17 mouse cellular contexts compared by ENCODE assay signal in the genomic region with DNA sequence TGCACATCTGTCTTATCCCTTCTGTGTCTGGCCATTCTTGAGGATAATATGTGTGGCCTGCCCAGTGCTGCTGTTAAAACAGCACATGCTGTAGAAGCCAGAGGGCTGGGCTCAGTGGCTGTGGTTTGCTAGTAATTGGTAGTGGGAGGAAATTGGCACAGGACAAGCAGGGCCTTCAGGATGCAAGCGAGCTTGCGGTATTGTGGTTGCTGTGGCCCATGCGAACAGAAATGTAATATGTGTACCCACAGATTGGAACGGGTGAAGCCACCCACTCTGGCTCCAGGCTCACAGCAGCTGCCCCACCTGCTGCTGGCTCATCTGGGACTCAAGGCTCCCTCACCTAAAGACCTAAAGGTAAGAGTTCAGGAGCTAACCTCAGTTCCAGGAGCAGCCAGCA. TPM values are rescaled to one million over a fixed set of nuclear protein-coding genes. Genes with fewer than 3 reads are reported as not detected.
DNase-seq lines count a peak whose midpoint lies in the region; ATAC-seq and TF ChIP-seq lines count a peak whose summit lies in the region.
"Had no signal": no experiment of that assay in that cellular context is flagged by ENCODE, and none has a peak within 500 bp of the region (broad histone marks: within the 10 kb centered on the region; RNA-seq: fewer than 3 reads in every experiment).

No protein-coding gene starts in this region.

- no peak overlapping the region for H3K9ac ChIP-seq in embryonic facial prominence, embryonic 15.5 days
- H3K9ac ChIP-seq: intestine, embryonic 15.5 days; liver, embryonic 13.5 days had no signal

- H3K27me3 ChIP-seq in embryonic facial prominence, embryonic 15.5 days, result no peaks in the 10 kb centered on the region
- H3K27me3 ChIP-seq: intestine, embryonic 15.5 days; liver, embryonic 13.5 days had no signal

- peak; percentile 70 for ATAC-seq in embryonic facial prominence, embryonic 15.5 days (ENCODE audit: insufficient number of reproducible peaks, low FRiP score, low TSS enrichment, low read depth)
- ATAC-seq: activated CD4-positive, CD25-positive, alpha-beta regulatory T cell, adult 4 months; intestine, embryonic 15.5 days; lung, postnatal 0 days had no signal

- no peak overlapping the region for H3K4me3 ChIP-seq in embryonic facial prominence, embryonic 15.5 days (replicated peaks)
- no peak overlapping the region for H3K4me3 ChIP-seq in left cerebral cortex, adult 2 months
- H3K4me3 ChIP-seq: intestine, embryonic 15.5 days; liver, embryonic 13.5 days had no signal

- no peak overlapping the region for H3K27ac ChIP-seq in embryonic facial prominence, embryonic 15.5 days (replicated peaks)
- H3K27ac ChIP-seq in left cerebral cortex, adult 2 months, result no peak overlapping the region
- H3K27ac ChIP-seq: intestine, embryonic 15.5 days; liver, embryonic 13.5 days had no signal

- DNase-seq in thymus, postnatal 0 days (ENCODE audit: low spot score), result peak; percentile 10
- DNase-seq in thymus, postnatal 10 days (ENCODE audit: low spot score in 2 of 2), result no peak
- peak; percentile 14 to 46 for DNase-seq in layer of hippocampus, adult 8-10 months (ENCODE audit: low spot score in 2 of 2)
- no peak for DNase-seq in left cerebral cortex, adult 2 months (ENCODE audit: extremely low spot score in 1 of 2, low spot score in 2 of 2)
- no peak for DNase-seq in MN1 (ENCODE audit: low spot score)
- DNase-seq in left cerebral cortex, postnatal 14 days (ENCODE audit: low spot score in 2 of 2), result no peak
- DNase-seq: cerebellum, postnatal 10 days; gastrocnemius, postnatal 10 days; liver, embryonic 13.5 days; retina, postnatal 1 day; thymus, postnatal 36 days had no signal

- intact Hi-C loops in left cerebral cortex, adult 2 months (cut with DNase I), result no loop called here
- intact Hi-C loops in left cerebral cortex, postnatal 14 days (cut with DNase I), result no loop called here

- no peaks in the 10 kb centered on the region for H3K36me3 ChIP-seq in embryonic facial prominence, embryonic 15.5 days
- H3K36me3 ChIP-seq: intestine, embryonic 15.5 days; liver, embryonic 13.5 days had no signal

- WGBS in embryonic facial prominence, embryonic 15.5 days, result 49% methylated on average over 4 of the region's 4 CpGs

- TF ChIP-seq CTCF in left cerebral cortex, adult 2 months (IDR thresholded peaks at IDR 0.05), result no peak

- no peaks in the 10 kb centered on the region for H3K9me3 ChIP-seq in embryonic facial prominence, embryonic 15.5 days (replicated peaks)
- H3K9me3 ChIP-seq: intestine, embryonic 15.5 days; liver, embryonic 13.5 days had no signal

- H3K4me1 ChIP-seq in embryonic facial prominence, embryonic 15.5 days, result peaks cover 2% of the 10 kb centered on the region; the same call in 1 of the 2 replicates
- H3K4me1 ChIP-seq: intestine, embryonic 15.5 days; liver, embryonic 13.5 days had no signal

- no peak overlapping the region for H3K4me2 ChIP-seq in embryonic facial prominence, embryonic 15.5 days (replicated peaks)
- H3K4me2 ChIP-seq: intestine, embryonic 15.5 days; liver, embryonic 13.5 days had no signal

RNA-seq across cellular contexts. Expression of gene Tgm3, which starts 51.8 kb away (rescaled TPM):
- polyA plus RNA-seq in thymus, postnatal 0 days (2015; fragmentation: Nextera tagmentation; extraction: Ambion mirVana), result 0.09 TPM in 1 of 2 replicates, not detected in the other
- polyA plus RNA-seq in embryonic facial prominence, embryonic 15.5 days (2015; fragmentation: Nextera tagmentation; extraction: Ambion mirVana), result 1.3 and 1.5 TPM in 2 replicates
- under 1 TPM; 0.17 to 0.28 (median 0.21) TPM for total RNA-seq in layer of hippocampus, adult 8-10 months (2022)
- 1 to 10 TPM; 3.2 to 3.3 TPM for total RNA-seq in left cerebral cortex, adult 2 months (2021)
- 1 to 10 TPM; 4.0 to 5.5 TPM for total RNA-seq in left cerebral cortex, postnatal 14 days (2021)
- total RNA-seq: CH12.LX had no signal
- polyA plus RNA-seq: activated CD4-positive, CD25-positive, alpha-beta regulatory T cell, adult 4 months; heart, embryonic 14.5 days; intestine, embryonic 15.5 days; liver, embryonic 13.5 days; lung, postnatal 0 days had no signal

Comparison
In these comparisons a context has a peak if more than half of its experiments do, and no peak if none do; other contexts are left out.
1. DNase-seq: peak in thymus, postnatal 0 days (single experiment) and layer of hippocampus, adult 8-10 months (2 of 2); none in thymus, postnatal 10 days (0 of 2), left cerebral cortex, adult 2 months (0 of 2), MN1 (single experiment) and left cerebral cortex, postnatal 14 days (0 of 2).